Mouse (Mus musculus): Measurements from ENCODE around the gene Itga2b.

Gene Itga2b

GRCm38 (mm10) chr11:102455740-102456396, 14.1 kb downstream of the Itga2b start:
- peak; percentile 67 to 77 for DNase-seq

- DNase-seq, result no peak
Measured at GRCm38 (mm10) chr11:102453131-102453530, 16.8 kb downstream of the Itga2b start.

- peak; percentile 58 to 71 for DNase-seq
Measured at GRCm38 (mm10) chr11:102449043-102450008, 20.6 kb downstream of the Itga2b start.

- DNase-seq, result peak in 1 of 2 experiments; percentile 38
Measured at GRCm38 (mm10) chr11:102448327-102448726, 21.6 kb downstream of the Itga2b start.

GRCm38 (mm10) chr11:102447497-102447896, 22.4 kb downstream of the Itga2b start, which contains the start of gene Fam171a2:
TSS of gene Fam171a2 (minus strand) at chr11:102447682.
- DNase-seq, result peak; percentile 80 to 93

- DNase-seq, result peak; percentile 71 to 80
Measured at GRCm38 (mm10) chr11:102446581-102447461, 23.1 kb downstream of the Itga2b start.

- peak; percentile 43 to 54 for DNase-seq
Measured at GRCm38 (mm10) chr11:102445891-102446361, 24.0 kb downstream of the Itga2b start.

GRCm38 (mm10) chr11:102445264-102445890, 24.5 kb downstream of the Itga2b start:
- DNase-seq, result peak; percentile 33 to 49

GRCm38 (mm10) chr11:102444781-102445180, 25.1 kb downstream of the Itga2b start:
- DNase-seq, result peak in 1 of 2 experiments; percentile 14

GRCm38 (mm10) chr11:102444321-102444720, 25.6 kb downstream of the Itga2b start:
- DNase-seq, result no peak

- DNase-seq, result peak in 1 of 2 experiments; percentile 23
Measured at GRCm38 (mm10) chr11:102443740-102444139, 26.2 kb downstream of the Itga2b start.

- no peak for DNase-seq
Measured at GRCm38 (mm10) chr11:102442089-102442488, 27.8 kb downstream of the Itga2b start.

- no peak for DNase-seq
Measured at GRCm38 (mm10) chr11:102441434-102441833, 28.5 kb downstream of the Itga2b start.

GRCm38 (mm10) chr11:102440255-102440654, 29.7 kb downstream of the Itga2b start:
- DNase-seq, result peak in 1 of 2 experiments; percentile 4

- DNase-seq, result peak; percentile 76 to 78
Measured at GRCm38 (mm10) chr11:102439093-102440082, 30.5 kb downstream of the Itga2b start.

- DNase-seq, result peak; percentile 80 to 89
Measured at GRCm38 (mm10) chr11:102438212-102439092, 31.5 kb downstream of the Itga2b start.

GRCm38 (mm10) chr11:102437120-102438061, 32.5 kb downstream of the Itga2b start:
- peak; percentile 56 to 74 for DNase-seq

- peak in 1 of 2 experiments; percentile 10 for DNase-seq
Measured at GRCm38 (mm10) chr11:102436471-102436790, 33.5 kb downstream of the Itga2b start.

Measured in cerebellum, adult 18-20 months (tissue).